Mouse (Mus musculus) urinary bladder, postnatal 25 days (tissue): ENCODE results near the gene Zfp319.

Experiments
- DNase-seq: peaks from one replicate; pipeline ENCODE4 v3.0.0; 2022; ENCODE audit warnings: low spot score

Gene Zfp319

DNA sequence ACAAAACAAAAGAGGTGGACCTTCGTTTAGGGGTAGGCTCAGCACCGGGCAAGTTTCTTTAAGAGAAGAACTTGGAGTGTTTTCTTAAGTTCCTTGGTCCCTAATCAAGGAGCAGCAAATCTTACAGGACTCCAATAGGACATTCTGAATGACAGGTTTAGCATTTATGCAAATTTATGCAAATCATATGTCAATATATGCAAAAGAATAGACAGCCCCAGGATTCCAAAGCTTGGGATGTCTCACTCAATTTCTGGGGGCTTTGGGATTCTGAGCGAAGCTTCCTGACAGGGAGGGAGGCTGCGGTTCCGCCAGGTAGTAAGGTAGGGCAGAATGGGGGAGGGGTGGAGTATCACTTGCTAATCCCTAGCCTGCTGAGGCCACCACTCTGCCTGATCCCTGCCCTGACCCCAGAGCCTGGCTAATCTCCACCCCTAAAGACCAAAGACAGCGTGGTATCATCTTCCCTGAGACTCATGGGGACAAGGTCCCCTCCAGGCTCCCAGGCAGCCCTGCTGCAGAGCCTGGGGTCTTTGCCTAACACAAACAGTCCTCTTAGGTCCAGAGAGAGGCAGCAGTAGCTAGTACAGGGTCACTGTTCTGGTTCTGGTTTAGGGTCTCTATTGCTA lies 21.3 kb downstream of the Zfp319 start, which contains the start of gene Tepp:
TSS of gene Tepp (plus strand) at position 225 of the 629 bp plus-strand sequence.
- no peak for DNase-seq

DNA sequence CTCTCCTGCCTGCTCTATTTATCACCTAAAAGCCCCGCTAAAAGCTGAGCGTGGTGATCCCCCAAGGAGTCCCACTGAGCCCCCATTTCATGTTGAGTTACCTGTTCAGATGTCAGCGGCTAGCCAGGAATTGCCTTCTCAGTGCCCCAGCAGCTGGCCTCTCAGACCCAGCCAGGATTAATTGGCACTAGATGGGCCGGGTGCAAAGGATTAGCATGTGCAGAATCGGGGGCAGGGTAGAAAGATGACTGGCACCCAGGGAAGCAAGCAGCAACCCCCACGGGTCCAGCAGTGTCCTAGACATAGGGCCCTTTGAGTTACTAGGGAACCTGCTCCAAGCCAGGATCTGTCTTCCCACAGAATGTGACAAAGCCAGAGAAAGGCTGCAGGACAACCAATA lies 25.3 kb downstream of the Zfp319 start, which contains the start of gene Cngb1:
TSS of gene Cngb1 (minus strand) at position 155 of the 400 bp plus-strand sequence.
- no peak for DNase-seq

DNA sequence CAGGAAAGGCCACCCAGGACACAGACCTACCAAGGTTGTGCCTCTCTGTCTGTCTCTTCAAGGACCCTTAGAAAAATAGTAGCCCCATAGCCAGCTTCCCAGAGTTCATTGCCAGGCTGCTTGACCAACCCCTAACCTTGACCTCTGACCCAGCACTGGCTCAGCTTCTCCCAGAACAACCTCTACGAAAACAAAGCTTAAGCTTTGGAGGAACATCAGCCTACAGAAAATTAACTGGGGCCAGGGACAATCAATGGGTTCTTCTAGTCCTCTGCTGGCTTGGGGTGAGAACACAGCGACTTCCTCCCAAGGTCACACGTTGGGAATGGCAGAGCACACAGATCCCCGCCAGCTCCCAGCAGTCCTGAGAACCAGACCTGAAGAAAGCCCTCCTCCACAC lies 26.2 kb downstream of the Zfp319 start:
- DNase-seq: no peak

DNA sequence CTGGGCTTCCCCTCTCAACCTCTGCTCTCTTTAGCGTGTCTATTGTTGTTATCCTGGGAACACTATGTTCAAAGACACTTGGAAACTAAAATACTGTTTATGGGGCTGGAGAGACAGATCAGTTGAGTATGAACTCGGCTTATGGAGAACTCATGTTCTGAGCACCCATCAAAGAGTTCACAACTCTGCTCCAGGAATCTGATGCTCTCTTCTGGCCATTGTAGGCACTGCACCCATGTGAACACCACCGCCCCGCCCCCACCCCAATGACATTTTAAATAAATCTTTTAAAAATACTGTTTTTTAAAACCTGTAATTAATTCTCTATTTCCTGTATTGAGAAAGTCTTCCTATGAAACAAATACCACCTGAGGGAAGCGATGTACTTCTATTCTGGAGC lies 29.3 kb downstream of the Zfp319 start:
- no peak for DNase-seq

DNA sequence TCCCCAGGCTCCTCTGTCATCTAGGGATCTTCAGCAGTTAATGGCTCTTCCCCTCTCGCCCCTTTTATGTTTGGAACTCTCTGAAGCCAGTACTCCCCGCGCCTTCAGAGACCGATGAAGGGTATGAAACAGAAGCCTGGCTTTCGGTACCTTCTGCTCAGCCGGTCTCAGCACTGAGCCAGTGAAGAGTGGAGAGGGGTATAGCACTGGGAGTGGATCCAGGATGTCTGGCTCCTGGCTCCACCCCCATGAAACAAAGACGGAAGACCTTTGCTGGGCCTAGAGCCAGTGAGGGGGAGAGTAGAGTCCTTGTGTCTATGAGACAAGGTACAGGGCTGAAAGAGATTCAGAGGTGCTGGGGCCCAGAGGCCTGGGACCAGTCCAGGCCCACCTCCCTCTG lies 37.9 kb downstream of the Zfp319 start:
- no peak for DNase-seq

DNA sequence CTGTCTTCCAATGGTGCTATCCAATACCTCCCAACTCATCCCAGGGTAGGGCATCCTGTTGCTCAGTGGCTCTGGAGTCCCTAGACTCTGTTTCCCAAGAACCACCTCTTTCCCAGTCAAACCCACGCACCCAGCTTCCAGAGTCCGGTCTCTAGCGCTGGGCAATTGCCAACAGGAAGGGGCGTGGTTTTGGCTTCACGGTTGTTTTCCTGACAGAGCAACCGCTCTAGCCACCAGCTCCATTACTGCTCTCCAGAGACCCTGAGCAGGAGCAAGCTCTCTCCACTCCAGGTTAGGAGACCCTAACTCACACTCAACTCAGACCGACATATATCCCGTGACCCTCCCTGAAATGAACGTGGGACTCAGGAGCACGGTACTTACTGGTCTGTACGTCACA lies 38.6 kb downstream of the Zfp319 start:
- peak; percentile 53 for DNase-seq

DNA sequence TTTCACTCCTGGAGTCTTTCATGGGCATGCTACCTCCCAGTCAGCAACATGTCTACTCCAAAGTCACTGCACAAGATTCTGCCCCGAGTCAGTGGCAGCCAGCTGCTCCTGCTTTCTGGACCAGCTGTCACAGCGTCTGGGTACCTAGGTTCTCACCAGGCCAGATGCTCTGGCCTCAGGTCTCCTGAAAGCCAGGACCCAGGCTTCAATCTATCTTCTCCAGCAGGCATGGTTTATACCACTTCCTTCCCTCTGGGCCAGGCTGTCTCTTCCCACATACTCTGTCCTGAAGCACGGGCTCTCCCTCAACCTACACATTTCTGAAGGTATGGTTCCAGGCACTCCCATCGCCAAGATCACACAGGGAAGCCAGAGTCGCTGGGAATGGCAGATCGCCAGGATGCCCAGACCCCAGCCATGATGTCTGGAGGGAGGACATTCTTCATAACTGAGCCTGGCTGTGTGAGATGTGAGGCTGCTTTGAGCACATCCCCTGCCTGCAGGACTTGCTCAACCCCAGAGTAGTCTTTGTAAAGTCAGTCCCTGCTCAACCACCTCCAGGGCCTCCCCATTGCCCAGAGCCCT lies 42.6 kb downstream of the Zfp319 start:
- DNase-seq: no peak

DNA sequence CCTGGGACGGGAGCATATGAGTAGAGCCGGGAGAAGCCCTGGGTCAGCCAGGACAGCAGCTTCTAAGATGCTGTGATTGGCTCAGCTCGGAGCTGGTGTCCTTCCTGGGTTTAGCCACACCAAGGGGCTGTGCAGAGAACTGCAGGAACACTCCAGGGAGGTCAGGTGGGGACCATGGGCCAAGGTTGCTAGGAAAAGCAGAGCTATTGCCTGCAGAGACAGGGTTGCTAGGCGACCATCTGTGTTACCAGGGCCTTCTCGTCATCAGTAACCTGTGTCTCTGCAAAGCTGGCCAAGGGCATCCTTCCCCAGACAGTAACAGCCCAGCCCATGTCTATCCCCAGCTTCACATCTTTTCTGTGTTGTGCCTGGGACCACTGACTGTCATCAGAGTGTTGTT lies 50.3 kb downstream of the Zfp319 start:
- DNase-seq: no peak
